Mouse (Mus musculus) kidney, adult 2 months (tissue): ENCODE measurements at regions not wholly inside any gene's neighbourhood (a gene's known extent, or its start where the extent isn't known, plus 50 kb on each side); places are given as distances from the start of the nearest gene placed in this dataset.

Experiments
- CTCF ChIP-seq: fragments of 200-500 bp; conservative IDR thresholded peaks from 2 replicates; pipeline ENCODE4 v1.5.1; 2011; ENCODE audit warnings: low read depth, mild to moderate bottlenecking, control low read depth, low read length, moderate library complexity, mixed read lengths; ENCODE audit not compliant: insufficient read depth, insufficient read length
- POLR2A ChIP-seq: fragments of 200-500 bp; IDR thresholded peaks from one replicate; pipeline ENCODE4 v1.6.1; 2011; ENCODE audit warnings: low read depth, low read length, control low read depth

- TF ChIP-seq POLR2A: no peak
- TF ChIP-seq CTCF: no peak
These were observed 378.4 kb downstream of the Ttll7 start for GRCm38 (mm10) chr3:147230594-147230993.
